Mouse (Mus musculus): ENCODE measurements around the gene Fev.

Gene Fev

GRCm38 (mm10) chr1:74880785-74881360, 4.3 kb downstream of the Fev start:
- peak; percentile 69 to 71 for DNase-seq (ENCODE audit: low spot score in 2 of 2)

- no peak for DNase-seq (ENCODE audit: low spot score in 2 of 2)
Observed at GRCm38 (mm10) chr1:74877199-74877598, 8.0 kb downstream of the Fev start.

- no peak for DNase-seq (ENCODE audit: low spot score in 2 of 2)
Observed at GRCm38 (mm10) chr1:74872218-74872617, 13.0 kb downstream of the Fev start.

- no peak for DNase-seq (ENCODE audit: low spot score in 2 of 2)
Observed at GRCm38 (mm10) chr1:74861783-74862182, 23.4 kb downstream of the Fev start.

GRCm38 (mm10) chr1:74859223-74859984, 25.8 kb downstream of the Fev start:
- peak in 1 of 2 experiments; percentile 48 for DNase-seq (ENCODE audit: low spot score in 2 of 2)

- peak in 1 of 2 experiments; percentile 25 for DNase-seq (ENCODE audit: low spot score in 2 of 2)
Observed at GRCm38 (mm10) chr1:74858805-74859204, 26.4 kb downstream of the Fev start.

- DNase-seq (ENCODE audit: low spot score in 2 of 2): peak; percentile 86 to 90
Observed at GRCm38 (mm10) chr1:74858171-74858719, 27.0 kb downstream of the Fev start.

- no peak for DNase-seq (ENCODE audit: low spot score in 2 of 2)
Observed at GRCm38 (mm10) chr1:74857677-74858076, 27.5 kb downstream of the Fev start.

GRCm38 (mm10) chr1:74857201-74857600, 28.0 kb downstream of the Fev start:
- DNase-seq (ENCODE audit: low spot score in 2 of 2): peak in 1 of 2 experiments; percentile 33

- no peak for DNase-seq (ENCODE audit: low spot score in 2 of 2)
Observed at GRCm38 (mm10) chr1:74856791-74857190, 28.4 kb downstream of the Fev start.

GRCm38 (mm10) chr1:74856439-74856720, 28.8 kb downstream of the Fev start:
- DNase-seq (ENCODE audit: low spot score in 2 of 2): no peak

- peak in 1 of 2 experiments; percentile 31 for DNase-seq (ENCODE audit: low spot score in 2 of 2)
Observed at GRCm38 (mm10) chr1:74855651-74856438, 29.4 kb downstream of the Fev start.

- DNase-seq (ENCODE audit: low spot score in 2 of 2): no peak
Observed at GRCm38 (mm10) chr1:74855156-74855555, 30.1 kb downstream of the Fev start.

- peak; percentile 92 to 97 for DNase-seq (ENCODE audit: low spot score in 2 of 2)
Observed at GRCm38 (mm10) chr1:74854306-74855056, 30.7 kb downstream of the Fev start, which contains the start of gene Cdk5r2. Cdk5r2 (plus strand) TSS chr1:74854934.

- peak; percentile 63 to 64 for DNase-seq (ENCODE audit: low spot score in 2 of 2)
Observed at GRCm38 (mm10) chr1:74851001-74851775, 34.0 kb downstream of the Fev start.

GRCm38 (mm10) chr1:74850251-74850650, 35.0 kb downstream of the Fev start:
- DNase-seq (ENCODE audit: low spot score in 2 of 2): peak; percentile 79 to 88

- DNase-seq (ENCODE audit: low spot score in 2 of 2): no peak
Observed at GRCm38 (mm10) chr1:74848946-74849345, 36.3 kb downstream of the Fev start.

- DNase-seq (ENCODE audit: low spot score in 2 of 2): no peak
Observed at GRCm38 (mm10) chr1:74846341-74846740, 38.9 kb downstream of the Fev start.

GRCm38 (mm10) chr1:74843090-74843489, 42.1 kb downstream of the Fev start:
- no peak for DNase-seq (ENCODE audit: low spot score in 2 of 2)

- no peak for DNase-seq (ENCODE audit: low spot score in 2 of 2)
Observed at GRCm38 (mm10) chr1:74833255-74833654, 52.0 kb downstream of the Fev start.

Measured in frontal cortex, postnatal 36 days (tissue).